Mouse (Mus musculus) left cerebral cortex, postnatal 4 days (tissue): Measurements from ENCODE around the gene Fau. TPM values are rescaled to one million over a fixed set of nuclear protein-coding genes. Genes with fewer than 3 reads are reported as not detected.
A peak's percentile ranks its signal among the peaks of the same experiment; 100 is the strongest.

ENCODE experiments used
- DNase-seq: peaks from one replicate; pipeline ENCODE4 v3.0.0-alpha.2; 2022
- intact Hi-C: fragments of 180-260 bp; cut with DNase I; formaldehyde crosslinking; loops from one replicate; pipeline ENCODE4 v1.15.1; 2025
- total RNA-seq, 2 experiments: library from RNA; stranded (reverse); gene quantifications; 2 replicates each; pipeline ENCODE4 v1.2.3; 2021

Gene Fau
- total RNA-seq, 2 experiments from 2014 or later = 874 to 875 TPM

GRCm38 (mm10) chr19:6069851-6070250 is 12.2 kb downstream of the Fau start:
- intact Hi-C loops = no loop called here
- DNase-seq = no peak

GRCm38 (mm10) chr19:6070571-6071250 is 13.1 kb downstream of the Fau start:
- intact Hi-C loops = no loop called here

GRCm38 (mm10) chr19:6071261-6071660 is 13.6 kb downstream of the Fau start:
- intact Hi-C loops = no loop called here
- DNase-seq = no peak

More at GRCm38 (mm10) chr19:6070571-6071250, 13.1 kb downstream of the Fau start:
- no peak for DNase-seq

- DNase-seq = no peak
Observed at GRCm38 (mm10) chr19:6073889-6074288, 16.2 kb downstream of the Fau start.

DNA sequence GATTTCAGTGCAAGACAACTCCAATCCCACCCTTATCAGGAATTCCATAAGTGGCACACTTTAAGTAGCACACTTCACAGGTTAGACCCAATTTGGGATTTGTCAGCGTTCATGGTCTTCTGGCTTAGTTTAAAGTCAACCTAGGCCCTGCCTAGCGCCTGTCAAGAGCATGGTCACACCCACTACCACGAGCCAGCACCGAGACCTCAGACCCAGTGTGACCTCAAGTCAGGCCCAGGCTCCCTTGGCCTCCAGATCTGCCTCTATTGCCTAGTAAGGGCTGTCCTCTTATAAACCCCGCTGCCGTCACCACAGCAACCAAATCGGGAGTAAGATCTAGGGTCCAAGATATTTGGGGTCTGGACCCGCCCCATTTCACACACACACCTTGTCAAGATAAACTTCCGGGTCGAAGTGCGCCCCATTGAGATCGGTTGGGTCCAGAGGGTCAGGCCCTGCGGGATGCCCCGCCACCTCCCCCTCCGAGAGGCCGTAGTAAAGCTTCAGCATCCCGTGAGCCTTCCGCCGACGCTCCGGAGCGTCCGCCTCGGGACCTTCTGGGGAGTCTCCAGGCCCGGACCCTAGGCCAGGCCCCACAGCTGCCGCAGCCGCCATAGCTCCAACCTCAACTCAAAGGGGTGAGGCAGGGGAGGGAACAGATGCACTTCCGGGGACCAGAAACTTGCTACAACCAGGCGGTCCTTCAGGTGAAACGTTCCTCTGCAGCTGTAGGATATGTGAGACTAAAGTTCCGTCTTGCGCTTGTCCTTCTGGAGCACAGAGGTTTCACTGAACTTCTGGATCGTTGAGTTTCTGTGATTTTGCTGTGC is 19.1 kb downstream of the Fau start, which contains the start of gene Vps51:
TSS of gene Vps51 (minus strand) at position 668 of the 830 bp plus-strand sequence.
- intact Hi-C loops = no loop called here
- DNase-seq = peak; percentile 81

More at GRCm38 (mm10) chr19:6073889-6074288, 16.2 kb downstream of the Fau start:
- intact Hi-C loops = no loop called here

GRCm38 (mm10) chr19:6079983-6080480 is 22.4 kb downstream of the Fau start, which contains the start of gene Tmem262:
Gene Tmem262 (plus strand): TSS chr19:6080033.
- intact Hi-C loops = no loop called here

GRCm38 (mm10) chr19:6082156-6082555 is 24.5 kb downstream of the Fau start, which contains the start of gene Gm28374:
Gene Gm28374 (minus strand): TSS chr19:6082256.
- DNase-seq = no peak
- intact Hi-C loops = no loop called here

More at GRCm38 (mm10) chr19:6079983-6080480, 22.4 kb downstream of the Fau start, which contains the start of gene Tmem262:
- no peak for DNase-seq

DNA sequence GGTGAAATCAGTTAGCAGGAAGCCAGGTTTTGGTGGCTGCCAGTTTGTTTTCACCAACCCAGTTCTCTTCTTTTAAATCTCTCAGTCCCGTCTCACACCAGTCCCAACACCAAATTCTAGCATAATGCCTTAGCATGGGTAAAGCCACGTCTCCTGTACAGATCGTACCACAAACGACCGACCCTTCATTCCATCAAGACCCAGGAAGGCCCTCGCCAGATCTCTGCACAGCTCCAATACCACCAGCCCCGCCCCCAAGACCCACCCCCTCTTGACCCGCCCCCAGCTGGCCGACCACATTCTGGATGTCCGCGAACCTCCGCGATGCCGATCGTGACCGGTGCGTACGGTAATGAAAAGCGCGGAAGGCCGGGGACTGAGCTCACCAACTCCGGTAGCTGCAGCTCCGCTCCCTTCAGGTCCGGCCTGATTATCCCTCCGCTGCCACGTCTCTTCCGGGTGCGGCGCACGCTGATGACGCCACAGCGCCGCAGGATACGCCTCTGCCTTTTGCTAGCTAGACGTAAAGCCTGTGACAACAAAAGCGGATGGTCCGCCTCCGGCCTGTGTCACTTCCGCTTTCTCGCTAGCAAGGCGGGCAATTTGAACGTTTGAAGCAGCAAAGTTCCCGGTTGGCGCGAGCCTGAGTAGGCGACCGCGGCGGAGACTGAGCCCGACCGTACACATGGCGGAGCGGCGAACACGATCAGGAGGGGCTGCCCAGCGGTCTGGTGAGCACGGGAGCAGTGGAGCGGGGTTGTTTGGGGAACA is 27.0 kb downstream of the Fau start, which contains the start of the genes Zfpl1 and Cdca5:
TSS of gene Zfpl1 (minus strand) at position 479 of the 771 bp plus-strand sequence.
TSS of gene Cdca5 (plus strand) at position 506 of the 771 bp plus-strand sequence.
- peak; percentile 98 for DNase-seq
- intact Hi-C loops = no loop called here

GRCm38 (mm10) chr19:6085417-6085879 is 27.8 kb downstream of the Fau start:
- intact Hi-C loops = no loop called here
- peak; percentile 62 for DNase-seq

GRCm38 (mm10) chr19:6088841-6089240 is 31.2 kb downstream of the Fau start:
- intact Hi-C loops = no loop called here
- no peak for DNase-seq

- intact Hi-C loops = no loop called here
- DNase-seq = no peak
Observed at GRCm38 (mm10) chr19:6094119-6094518, 36.5 kb downstream of the Fau start, which contains the start of gene AC131692.1. Gene AC131692.1 (plus strand): TSS chr19:6094419.

- intact Hi-C loops = no loop called here
- no peak for DNase-seq
Observed at GRCm38 (mm10) chr19:6097847-6098246, 40.2 kb downstream of the Fau start.

GRCm38 (mm10) chr19:6101186-6101585 is 43.5 kb downstream of the Fau start:
- intact Hi-C loops = no loop called here
- DNase-seq = no peak

DNA sequence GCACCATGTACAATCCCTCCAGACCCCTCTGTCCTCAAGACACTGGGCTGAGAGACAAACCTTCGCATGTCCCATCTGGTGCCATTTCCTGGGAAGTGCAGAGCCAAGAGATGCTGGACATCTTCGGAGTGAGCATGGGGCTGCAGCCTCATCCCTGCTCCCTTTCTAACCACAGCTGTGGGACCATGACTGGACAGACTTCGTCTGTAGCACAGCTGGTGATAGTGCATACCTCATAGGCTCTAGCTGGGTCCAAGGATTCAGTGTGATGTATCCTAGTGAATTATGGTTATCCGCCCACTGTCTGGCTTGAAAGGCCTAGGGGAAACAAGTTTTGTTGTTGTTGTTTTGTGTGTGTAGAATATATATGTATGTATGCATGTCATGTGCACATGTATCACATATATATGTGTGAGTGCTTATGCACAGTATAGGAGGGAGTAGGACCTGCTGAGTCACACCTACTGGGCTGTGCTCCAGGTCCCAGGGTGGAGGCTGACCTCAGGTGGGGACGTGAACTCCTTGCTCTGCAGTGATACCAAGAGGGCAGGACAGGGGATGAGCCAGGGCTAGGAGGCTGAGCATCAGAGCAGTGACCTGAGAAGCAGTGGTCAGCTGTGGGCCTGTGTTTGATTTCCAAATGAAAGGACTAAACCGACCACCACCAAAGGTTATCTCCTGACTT is 44.7 kb downstream of the Fau start:
- intact Hi-C loops = no loop called here
- DNase-seq = no peak

DNA sequence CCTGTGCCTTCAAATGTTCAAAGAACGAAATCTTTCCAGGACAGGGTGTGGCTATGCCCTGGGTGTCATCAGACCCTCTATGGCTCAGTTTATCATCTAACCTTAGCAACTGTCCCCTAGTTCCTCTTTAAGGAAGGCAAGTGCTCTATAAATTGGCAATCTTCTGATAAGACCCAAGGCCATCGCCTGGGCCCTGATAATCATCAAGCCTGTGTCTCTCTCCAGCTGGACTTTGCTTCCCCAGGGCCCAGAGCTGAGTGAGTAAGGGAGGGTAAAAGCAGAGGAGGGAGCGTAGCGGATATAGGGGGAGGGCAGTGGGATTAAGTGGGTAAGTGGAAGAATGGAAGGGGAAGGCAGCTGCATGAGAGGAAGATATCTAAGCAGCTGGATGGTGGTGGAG is 46.8 kb downstream of the Fau start:
- no peak for DNase-seq
- intact Hi-C loops = no loop called here

- intact Hi-C loops = no loop called here
- DNase-seq = no peak
Observed at GRCm38 (mm10) chr19:6105586-6105985, 47.9 kb downstream of the Fau start, which contains the start of gene Naaladl1. Gene Naaladl1 (plus strand): TSS chr19:6105782.
